Mouse (Mus musculus) kidney, embryonic 15.5 days (tissue): ENCODE measurements around the gene Nos1ap. TPM values are rescaled to one million over a fixed set of nuclear protein-coding genes. Genes with fewer than 3 reads are reported as not detected.
A peak's percentile ranks its signal among the peaks of the same experiment; 100 is the strongest.

Experiments used
- ATAC-seq: fragments of 200-750 bp; cut with Nextera tagmentation; replicated peaks from 2 replicates; pipeline ENCODE4 v1.8.0; 2017; ENCODE audit warnings: moderate TSS enrichment; ENCODE audit not compliant: low FRiP score
- H3K27ac ChIP-seq: fragments of 300-500 bp; sonication (generic); 2 replicates; pipeline ENCODE4 v1.5.1; 2015; ENCODE audit warnings: mild to moderate bottlenecking, inconsistent platforms
- H3K27me3 ChIP-seq: fragments of 300-500 bp; sonication (generic); 2 replicates; pipeline ENCODE4 v1.6.1; 2015; ENCODE audit warnings: inconsistent platforms
- H3K36me3 ChIP-seq: fragments of 300-500 bp; sonication (generic); 2 replicates; pipeline ENCODE4 v1.6.1; 2015; ENCODE audit warnings: inconsistent platforms
- H3K4me1 ChIP-seq: fragments of 300-500 bp; sonication (generic); 2 replicates; pipeline ENCODE4 v1.6.1; 2015; ENCODE audit warnings: inconsistent platforms
- H3K4me2 ChIP-seq: fragments of 300-500 bp; sonication (generic); 2 replicates; pipeline ENCODE4 v1.6.1; 2015; ENCODE audit warnings: moderate library complexity, mild to moderate bottlenecking, inconsistent platforms
- H3K4me3 ChIP-seq: fragments of 300-500 bp; sonication (generic); replicated peaks from 2 replicates; pipeline ENCODE4 v1.5.1; 2015; ENCODE audit warnings: mild to moderate bottlenecking, inconsistent platforms
- H3K9ac ChIP-seq: fragments of 300-500 bp; sonication (generic); 2 replicates; pipeline ENCODE4 v1.6.1; 2015; ENCODE audit warnings: mild to moderate bottlenecking, inconsistent platforms
- H3K9me3 ChIP-seq: fragments of 300-500 bp; sonication (generic); replicated peaks from 2 replicates; pipeline ENCODE4 v1.6.1; 2016; ENCODE audit warnings: inconsistent platforms
- WGBS: fragments of 180-500 bp; shearing (Covaris S2); methylation state at CpG from one replicate; pipeline ENCODE4 v1.1.7; 2015; ENCODE audit warnings: mixed read lengths; 5-methylcytosine and 5-hydroxymethylcytosine counted together
- polyA plus RNA-seq: library from polyadenylated mRNA; unstranded; fragments of >200 nt; fragmentation: Nextera tagmentation; extraction: Ambion mirVana; gene quantifications from 2 replicates; pipeline ENCODE4 v1.2.1, GENCODE M21; 2015

The Nos1ap gene
- polyA plus RNA-seq, 1 experiment from 2014 or later, result 18.2 TPM

- H3K4me1 ChIP-seq, result no peaks in the 10 kb centered on the region
- H3K4me3 ChIP-seq, result no peak overlapping the region
- no peaks in the 10 kb centered on the region for H3K27me3 ChIP-seq
- H3K27ac ChIP-seq, result no peak overlapping the region
- H3K4me2 ChIP-seq, result no peak overlapping the region
- H3K9me3 ChIP-seq, result no peaks in the 10 kb centered on the region
- no peak for ATAC-seq
- no peak overlapping the region for H3K9ac ChIP-seq
- no peaks in the 10 kb centered on the region for H3K36me3 ChIP-seq
- 90% methylated on average over 4 of the region's 4 CpGs for WGBS
Observed at GRCm38 (mm10) chr1:170557962-170558361, 31.7 kb downstream of the Nos1ap start.

GRCm38 (mm10) chr1:170556696-170557095 is 33.0 kb downstream of the Nos1ap start:
- Histone ChIP-seq H3K4me1 (peaks cover under 1% of the 10 kb centered on the region; the same call in 1 of the 2 replicates), H3K27ac (no peak overlapping the region), H3K36me3 (no peaks in the 10 kb centered on the region), H3K4me2 (no peak overlapping the region), H3K9ac (no peak overlapping the region), H3K27me3 (no peaks in the 10 kb centered on the region), H3K4me3 (no peak overlapping the region), H3K9me3 (no peaks in the 10 kb centered on the region)
- ATAC-seq, result no peak
- WGBS, result 89% methylated on average over 6 of the region's 6 CpGs

GRCm38 (mm10) chr1:170554939-170555293 is 34.7 kb downstream of the Nos1ap start:
- Histone ChIP-seq H3K4me2 (no peak overlapping the region), H3K27me3 (no peaks in the 10 kb centered on the region), H3K9ac (no peak overlapping the region), H3K4me1 (peaks cover 12% of the 10 kb centered on the region; the same call in 1 of the 2 replicates), H3K9me3 (no peaks in the 10 kb centered on the region), H3K36me3 (no peaks in the 10 kb centered on the region), H3K27ac (no peak overlapping the region), H3K4me3 (no peak overlapping the region)
- 65% methylated on average over 3 of the region's 3 CpGs for WGBS
- ATAC-seq, result no peak; the same call in 1 of the 2 replicates

GRCm38 (mm10) chr1:170554235-170554938 is 35.3 kb downstream of the Nos1ap start:
- Histone ChIP-seq H3K4me1 (peaks cover 12% of the 10 kb centered on the region; the same call in 1 of the 2 replicates), H3K27me3 (no peaks in the 10 kb centered on the region), H3K9ac (no peak overlapping the region), H3K27ac (no peak overlapping the region), H3K36me3 (no peaks in the 10 kb centered on the region), H3K9me3 (no peaks in the 10 kb centered on the region), H3K4me3 (no peak overlapping the region), H3K4me2 (no peak overlapping the region)
- 96% methylated on average over 4 of the region's 4 CpGs for WGBS
- 0 out of 2 replicates have a peak, but pooled peaks have one; percentile 46 for ATAC-seq

GRCm38 (mm10) chr1:170550649-170551440 is 38.8 kb downstream of the Nos1ap start:
- H3K9ac ChIP-seq, result no peak overlapping the region
- H3K27me3 ChIP-seq, result no peaks in the 10 kb centered on the region
- H3K9me3 ChIP-seq, result no peaks in the 10 kb centered on the region
- peak overlapping the region; percentile 69 for H3K27ac ChIP-seq
- peak; percentile 33; the same call in 1 of the 2 replicates for ATAC-seq
- no peaks in the 10 kb centered on the region for H3K36me3 ChIP-seq
- H3K4me2 ChIP-seq, result no peak overlapping the region
- H3K4me1 ChIP-seq, result peaks cover 12% of the 10 kb centered on the region; the same call in 1 of the 2 replicates
- WGBS, result 23% methylated on average over 8 of the region's 8 CpGs
- H3K4me3 ChIP-seq, result no peak overlapping the region

- Histone ChIP-seq H3K27me3 (no peaks in the 10 kb centered on the region), H3K9me3 (no peaks in the 10 kb centered on the region), H3K36me3 (no peaks in the 10 kb centered on the region), H3K4me3 (no peak overlapping the region), H3K4me1 (peaks cover 12% of the 10 kb centered on the region; the same call in 1 of the 2 replicates), H3K27ac (no peak overlapping the region), H3K9ac (no peak overlapping the region), H3K4me2 (no peak overlapping the region)
- ATAC-seq, result no peak
- 72% methylated on average over 9 of the region's 9 CpGs for WGBS
Observed at GRCm38 (mm10) chr1:170549059-170549458, 40.6 kb downstream of the Nos1ap start.

- Histone ChIP-seq H3K27me3 (no peaks in the 10 kb centered on the region), H3K9ac (no peak overlapping the region), H3K4me1 (peaks cover 12% of the 10 kb centered on the region; the same call in 1 of the 2 replicates), H3K4me3 (no peak overlapping the region), H3K36me3 (no peaks in the 10 kb centered on the region), H3K4me2 (no peak overlapping the region), H3K27ac (no peak overlapping the region), H3K9me3 (no peaks in the 10 kb centered on the region)
- ATAC-seq, result no peak
- 89% methylated on average over 14 of the region's 14 CpGs for WGBS
Observed at GRCm38 (mm10) chr1:170548192-170548795, 41.4 kb downstream of the Nos1ap start.

- WGBS, result 89% methylated on average over 4 of the region's 4 CpGs
- ATAC-seq, result no peak
- H3K27ac ChIP-seq, result no peak overlapping the region
- no peak overlapping the region for H3K4me3 ChIP-seq
- H3K27me3 ChIP-seq, result no peaks in the 10 kb centered on the region
- H3K9me3 ChIP-seq, result no peaks in the 10 kb centered on the region
- no peaks in the 10 kb centered on the region; the same call in 1 of the 2 replicates for H3K36me3 ChIP-seq
- H3K4me2 ChIP-seq, result no peak overlapping the region
- no peak overlapping the region for H3K9ac ChIP-seq
- peaks cover 7% of the 10 kb centered on the region; the same call in 1 of the 2 replicates for H3K4me1 ChIP-seq
Observed at GRCm38 (mm10) chr1:170546297-170546696, 43.4 kb downstream of the Nos1ap start.

GRCm38 (mm10) chr1:170545286-170545685 is 44.4 kb downstream of the Nos1ap start:
- no peak for ATAC-seq
- H3K9me3 ChIP-seq, result no peaks in the 10 kb centered on the region
- H3K4me1 ChIP-seq, result no peaks in the 10 kb centered on the region
- no peak overlapping the region for H3K27ac ChIP-seq
- H3K4me3 ChIP-seq, result no peak overlapping the region
- H3K27me3 ChIP-seq, result no peaks in the 10 kb centered on the region
- no peaks in the 10 kb centered on the region; the same call in 1 of the 2 replicates for H3K36me3 ChIP-seq
- no peak overlapping the region for H3K4me2 ChIP-seq
- no peak overlapping the region for H3K9ac ChIP-seq
- 91% methylated on average over 6 of the region's 6 CpGs for WGBS

- WGBS, result 81% methylated on average over 2 of the region's 3 CpGs
- Histone ChIP-seq H3K4me2 (no peak overlapping the region), H3K4me1 (no peaks in the 10 kb centered on the region), H3K9ac (no peak overlapping the region), H3K27me3 (no peaks in the 10 kb centered on the region), H3K36me3 (no peaks in the 10 kb centered on the region; the same call in 1 of the 2 replicates), H3K27ac (no peak overlapping the region), H3K4me3 (no peak overlapping the region), H3K9me3 (no peaks in the 10 kb centered on the region)
- no peak for ATAC-seq
Observed at GRCm38 (mm10) chr1:170539507-170539906, 50.2 kb downstream of the Nos1ap start.

- H3K27me3 ChIP-seq, result no peaks in the 10 kb centered on the region
- H3K9me3 ChIP-seq, result no peaks in the 10 kb centered on the region
- H3K27ac ChIP-seq, result no peak overlapping the region
- WGBS, result 86% methylated on average over 9 of the region's 9 CpGs
- H3K4me1 ChIP-seq, result no peaks in the 10 kb centered on the region
- H3K4me3 ChIP-seq, result no peak overlapping the region
- no peak overlapping the region for H3K9ac ChIP-seq
- no peaks in the 10 kb centered on the region; the same call in 1 of the 2 replicates for H3K36me3 ChIP-seq
- H3K4me2 ChIP-seq, result no peak overlapping the region
- ATAC-seq, result no peak
Observed at GRCm38 (mm10) chr1:170538481-170539061, 51.1 kb downstream of the Nos1ap start.
